Mouse (Mus musculus) heart, adult 2 months (tissue): ENCODE measurements around the gene Pgm5.

ENCODE experiments used
- CTCF ChIP-seq: fragments of 200-600 bp; IDR thresholded peaks from 2 replicates; pipeline ENCODE4 v1.8.1; 2022; ENCODE audit warnings: antibody characterized with exemption, mild to moderate bottlenecking, moderate library complexity
- POLR2A ChIP-seq: fragments of 200-500 bp; IDR thresholded peaks from 2 replicates; pipeline ENCODE4 v1.6.1; 2011; ENCODE audit warnings: mild to moderate bottlenecking, low read depth, low read length, control low read depth; ENCODE audit not compliant: insufficient read depth

GRCm38 (mm10) chr19:24902256-24902655 is 40.6 kb upstream of the Pgm5 start:
- no peak for TF ChIP-seq CTCF
- TF ChIP-seq POLR2A: no peak
